Mouse (Mus musculus) urinary bladder, postnatal 25 days (tissue): Measurements from ENCODE around the gene Fcgr3.
"Not testable (repeated sequence)": the region's sequence is repeated elsewhere in the genome, so short reads cannot be mapped to it uniquely, and the experiment has no call there.

Experiments used
- DNase-seq: peaks from one replicate; pipeline ENCODE4 v3.0.0; 2022; ENCODE audit warnings: low spot score

Gene Fcgr3

GRCm38 (mm10) chr1:171064491-171065242 is at the start of gene Fcgr3:
TSS of gene Fcgr3 (minus strand) at chr1:171064935.
- peak; percentile 86 for DNase-seq

- peak; percentile 76 for DNase-seq
Observed at GRCm38 (mm10) chr1:171113873-171114299, 49.2 kb upstream of the Fcgr3 start, which contains the start of gene Cfap126. TSS of gene Cfap126 (plus strand) at chr1:171113918.

- no peak for DNase-seq
Observed at GRCm38 (mm10) chr1:171112986-171113385, 48.3 kb upstream of the Fcgr3 start.

- DNase-seq: peak; percentile 38
Observed at GRCm38 (mm10) chr1:171111781-171112575, 47.2 kb upstream of the Fcgr3 start.

DNA sequence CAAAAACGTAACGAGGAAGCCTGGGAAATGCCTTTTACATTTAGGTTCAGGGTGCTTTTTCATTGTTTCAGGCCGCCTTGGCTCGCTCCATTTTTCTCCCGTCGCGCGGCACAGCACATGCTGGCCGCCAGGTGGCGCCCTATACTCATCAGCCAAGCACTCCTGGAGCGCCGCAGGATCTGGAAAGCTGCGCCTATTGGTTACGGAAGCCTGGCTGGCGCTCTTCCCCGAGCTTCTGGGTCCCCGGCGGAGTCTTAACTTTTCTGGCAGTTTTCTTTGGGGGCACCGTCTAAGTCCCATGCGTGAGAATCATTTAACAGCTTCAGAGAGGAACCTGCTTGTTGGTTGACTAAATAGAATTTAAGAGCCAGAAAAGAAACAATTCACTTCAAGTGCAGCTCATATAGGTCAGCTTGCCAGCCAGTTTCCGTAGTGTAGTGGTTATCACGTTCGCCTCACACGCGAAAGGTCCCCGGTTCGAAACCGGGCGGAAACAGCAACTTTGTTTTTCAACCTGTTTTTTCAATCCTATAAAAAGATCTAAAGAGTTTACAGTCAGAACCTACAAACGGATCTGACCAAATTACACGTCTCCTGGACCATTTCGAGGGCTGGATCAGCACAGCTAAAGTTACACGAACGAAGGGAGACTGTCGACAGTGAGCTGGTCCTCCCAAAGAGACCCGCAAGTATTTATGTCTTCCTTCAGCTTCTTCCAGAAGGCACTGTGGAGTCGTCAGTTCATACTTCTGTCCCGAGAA is 46.5 kb upstream of the Fcgr3 start:
- DNase-seq: peak; percentile 87

DNA sequence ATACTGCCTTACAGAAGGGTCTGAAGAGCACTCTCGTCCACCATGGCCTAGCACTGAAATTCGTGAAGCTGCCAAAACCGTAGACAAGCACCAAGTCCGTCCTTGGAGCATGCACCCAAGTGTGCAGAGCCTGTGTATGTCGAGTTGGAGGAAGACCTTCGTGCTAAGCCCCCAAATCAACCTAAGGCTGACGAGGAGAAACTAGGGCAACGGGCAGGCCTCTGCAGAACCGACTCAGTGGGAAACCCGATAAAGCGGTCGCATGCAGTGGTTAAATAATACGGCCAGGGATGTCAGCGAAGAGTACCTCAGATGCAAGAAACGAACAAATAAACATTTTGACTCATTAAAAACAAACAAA is 45.9 kb upstream of the Fcgr3 start:
- no peak for DNase-seq

DNA sequence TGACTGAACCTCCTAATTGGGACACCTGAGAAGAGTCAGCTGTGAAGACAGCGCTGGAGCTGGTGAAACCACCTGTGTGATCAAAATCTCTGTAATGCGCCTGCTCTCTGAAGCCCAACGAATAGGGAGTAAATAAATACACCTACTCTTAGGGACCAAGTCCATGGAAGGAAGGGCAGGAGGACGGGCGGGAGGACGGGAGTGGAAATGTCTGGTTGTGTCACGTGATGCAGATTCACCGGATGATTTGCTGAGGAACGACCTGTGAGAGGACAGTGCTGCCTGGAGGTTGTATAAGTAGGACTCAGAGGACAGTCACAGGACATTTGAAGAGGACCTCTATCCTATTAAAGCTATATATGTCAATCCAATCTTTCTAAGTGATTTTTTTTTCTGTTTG is 44.9 kb upstream of the Fcgr3 start:
- DNase-seq: no peak

GRCm38 (mm10) chr1:171105226-171105625 is 40.5 kb upstream of the Fcgr3 start:
- DNase-seq: no peak

- DNase-seq: no peak
Observed at GRCm38 (mm10) chr1:171103179-171103840, 38.6 kb upstream of the Fcgr3 start.

- DNase-seq: peak; percentile 76
Observed at GRCm38 (mm10) chr1:171102547-171103177, 37.9 kb upstream of the Fcgr3 start.

- DNase-seq: peak; percentile 92
Observed at GRCm38 (mm10) chr1:171101733-171102546, 37.2 kb upstream of the Fcgr3 start.

GRCm38 (mm10) chr1:171101033-171101432 is 36.3 kb upstream of the Fcgr3 start:
- no peak for DNase-seq

- no peak for DNase-seq
Observed at GRCm38 (mm10) chr1:171097612-171098011, 32.9 kb upstream of the Fcgr3 start.

GRCm38 (mm10) chr1:171097136-171097535 is 32.4 kb upstream of the Fcgr3 start:
- DNase-seq: no peak

DNA sequence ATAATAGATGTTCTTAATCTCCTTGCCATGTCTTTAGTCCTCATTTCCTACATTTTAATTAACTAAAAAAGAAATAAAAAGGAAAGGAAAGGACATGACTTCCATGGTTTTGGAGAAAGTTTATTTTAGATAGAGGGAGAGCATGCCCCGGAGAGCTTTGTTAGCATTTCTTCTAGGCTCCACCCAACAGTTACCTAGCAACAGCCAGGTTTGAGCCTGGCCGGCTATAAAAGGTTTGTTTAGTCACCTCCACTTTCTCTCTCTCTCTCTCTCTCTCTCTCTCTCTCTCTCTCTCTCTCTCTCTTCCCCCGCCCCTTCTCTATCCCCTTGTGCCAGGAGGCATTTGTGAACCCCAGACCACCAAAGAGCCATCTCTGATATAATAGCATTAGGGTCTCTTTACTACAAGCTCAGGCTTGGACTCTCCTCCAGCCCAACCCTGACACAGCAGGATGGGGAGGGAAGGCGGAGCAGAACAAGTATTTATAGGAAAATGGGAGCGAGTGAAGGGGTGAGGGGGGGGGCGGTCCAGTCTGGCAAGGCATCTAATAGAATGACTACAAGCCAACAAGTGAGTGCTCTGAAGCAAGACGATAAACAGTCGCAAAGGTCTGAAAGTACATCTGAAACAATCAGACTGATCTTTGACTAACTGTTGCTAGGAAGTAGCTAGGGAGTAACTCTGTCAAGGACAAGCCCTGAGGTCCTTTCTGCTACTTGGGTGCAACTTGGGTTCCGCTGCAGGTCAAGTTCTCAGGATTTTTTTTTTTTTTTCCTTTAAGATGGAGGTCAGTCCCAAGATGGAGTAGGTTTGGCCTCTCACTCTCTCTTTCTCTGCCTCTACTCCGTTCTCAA is 31.6 kb upstream of the Fcgr3 start:
- DNase-seq: no peak

DNA sequence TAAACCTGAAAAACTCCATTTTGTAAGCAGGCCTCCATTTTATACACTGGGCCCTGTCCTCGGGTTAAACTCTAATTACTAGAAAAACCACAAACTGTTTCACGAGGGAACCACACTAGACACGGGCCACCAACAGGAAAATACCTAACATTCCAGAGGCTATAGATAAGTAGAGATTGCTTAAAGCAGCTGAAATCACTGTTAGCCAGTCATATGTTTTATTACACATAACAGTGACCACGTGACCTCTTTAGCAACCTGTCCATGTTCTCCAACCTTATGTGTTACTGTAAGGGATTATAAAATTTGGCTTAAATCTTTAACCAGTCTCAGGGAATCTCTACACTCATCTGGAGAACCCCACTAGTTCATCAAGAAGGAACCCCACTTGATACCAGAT is 29.7 kb upstream of the Fcgr3 start:
- DNase-seq: no peak

DNA sequence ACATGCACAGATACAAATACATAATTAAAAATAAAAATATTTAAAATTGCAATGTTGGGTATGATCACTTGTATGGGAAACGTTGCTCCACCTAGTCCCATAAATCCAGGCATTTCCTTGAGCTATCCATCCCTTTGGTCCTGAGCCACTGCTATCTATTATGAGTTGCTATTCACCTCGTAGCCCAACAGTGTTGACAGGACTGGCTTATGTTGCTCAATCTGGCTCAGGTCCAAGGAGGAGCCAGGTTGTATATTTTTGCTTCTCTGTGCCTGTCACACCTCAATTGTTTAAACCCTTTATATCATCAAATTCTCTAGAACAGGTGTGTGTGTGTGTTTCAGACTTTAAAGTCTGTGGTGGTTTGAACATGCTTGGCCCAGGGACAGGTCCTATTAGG is 26.0 kb upstream of the Fcgr3 start:
- no peak for DNase-seq

GRCm38 (mm10) chr1:171089891-171090290 is 25.2 kb upstream of the Fcgr3 start:
- no peak for DNase-seq

GRCm38 (mm10) chr1:171088237-171088869 is 23.6 kb upstream of the Fcgr3 start:
- not testable (repeated sequence) for DNase-seq
